Mouse (Mus musculus) C2C12 (cell line): ENCODE results near the gene Pdzd7. TPM values are rescaled to one million over a fixed set of nuclear protein-coding genes. Genes with fewer than 3 reads are reported as not detected.
A peak's percentile ranks its signal among the peaks of the same experiment; 100 is the strongest.

Source experiments
- H3K27me3 ChIP-seq: one replicate; pipeline ENCODE4 v1.6.1; 2011; ENCODE audit not compliant: control insufficient read depth, insufficient read depth, insufficient read length
- H3K36me3 ChIP-seq: one replicate; pipeline ENCODE4 v1.6.1; 2011; ENCODE audit not compliant: control insufficient read depth, insufficient read depth
- H3K4me3 ChIP-seq: one replicate; pipeline ENCODE4 v1.5.1; 2011; ENCODE audit warnings: mild to moderate bottlenecking, control low read depth; ENCODE audit not compliant: poor library complexity, insufficient read depth, severe bottlenecking
- H3K79me2 ChIP-seq: one replicate; pipeline ENCODE4 v1.6.1; 2011; ENCODE audit not compliant: control insufficient read depth, insufficient read depth
- H3K79me3 ChIP-seq: one replicate; pipeline ENCODE4 v1.6.1; 2011; ENCODE audit warnings: low read depth, control low read depth
- H3ac ChIP-seq: one replicate; pipeline ENCODE3; 2011; ENCODE audit warnings: low read depth; ENCODE audit not compliant: control insufficient read depth, insufficient read length
- CEBPB ChIP-seq: IDR thresholded peaks from one replicate; pipeline ENCODE4 v1.6.1; 2011; ENCODE audit warnings: low read depth, mild to moderate bottlenecking, control low read depth, moderate library complexity
- CTCF ChIP-seq: IDR thresholded peaks from one replicate; pipeline ENCODE4 v1.5.1; 2011; ENCODE audit not compliant: control insufficient read depth, insufficient read depth, insufficient read length
- FOSL1 ChIP-seq: IDR thresholded peaks from one replicate; pipeline ENCODE4 v1.8.0; 2011; ENCODE audit warnings: mild to moderate bottlenecking, low read length; ENCODE audit not compliant: poor library complexity, insufficient read depth, severe bottlenecking
- MAX ChIP-seq: IDR thresholded peaks from one replicate; pipeline ENCODE4 v1.6.1; 2011; ENCODE audit warnings: mild to moderate bottlenecking, control low read depth
- MYOD1 ChIP-seq: IDR thresholded peaks from one replicate; pipeline ENCODE4 v1.6.1; 2011; ENCODE audit warnings: low read depth; ENCODE audit not compliant: control insufficient read depth, insufficient read length
- MYOG ChIP-seq: IDR thresholded peaks from one replicate; pipeline ENCODE4 v1.6.1; 2011; ENCODE audit not compliant: control insufficient read depth, insufficient read length; ENCODE audit errors: extremely low read depth
- USF1 ChIP-seq: IDR thresholded peaks from one replicate; pipeline ENCODE4 v1.6.1; 2011; ENCODE audit warnings: low read depth, mild to moderate bottlenecking, control low read depth, moderate library complexity
- polyA plus RNA-seq: library from polyadenylated mRNA; unstranded; fragments of >200 nt; fragmentation: generic; extraction: Trizol; gene quantifications from one replicate; pipeline ENCODE4 v1.2.1, GENCODE M21; 2012; ENCODE audit warnings: missing spikeins

Gene Pdzd7
- polyA plus RNA-seq, 1 experiment, result 0.14 TPM

- Histone ChIP-seq H3ac (no peak overlapping the region), H3K79me2 (no peaks in the 10 kb centered on the region), H3K4me3 (no peak overlapping the region), H3K36me3 (no peaks in the 10 kb centered on the region), H3K79me3 (no peaks in the 10 kb centered on the region), H3K27me3 (no peaks in the 10 kb centered on the region)
- TF ChIP-seq CTCF (peak; percentile 6), CEBPB (no peak)
These were observed 33.7 kb upstream of the Pdzd7 start for GRCm38 (mm10) chr19:45078971-45079764.

DNA sequence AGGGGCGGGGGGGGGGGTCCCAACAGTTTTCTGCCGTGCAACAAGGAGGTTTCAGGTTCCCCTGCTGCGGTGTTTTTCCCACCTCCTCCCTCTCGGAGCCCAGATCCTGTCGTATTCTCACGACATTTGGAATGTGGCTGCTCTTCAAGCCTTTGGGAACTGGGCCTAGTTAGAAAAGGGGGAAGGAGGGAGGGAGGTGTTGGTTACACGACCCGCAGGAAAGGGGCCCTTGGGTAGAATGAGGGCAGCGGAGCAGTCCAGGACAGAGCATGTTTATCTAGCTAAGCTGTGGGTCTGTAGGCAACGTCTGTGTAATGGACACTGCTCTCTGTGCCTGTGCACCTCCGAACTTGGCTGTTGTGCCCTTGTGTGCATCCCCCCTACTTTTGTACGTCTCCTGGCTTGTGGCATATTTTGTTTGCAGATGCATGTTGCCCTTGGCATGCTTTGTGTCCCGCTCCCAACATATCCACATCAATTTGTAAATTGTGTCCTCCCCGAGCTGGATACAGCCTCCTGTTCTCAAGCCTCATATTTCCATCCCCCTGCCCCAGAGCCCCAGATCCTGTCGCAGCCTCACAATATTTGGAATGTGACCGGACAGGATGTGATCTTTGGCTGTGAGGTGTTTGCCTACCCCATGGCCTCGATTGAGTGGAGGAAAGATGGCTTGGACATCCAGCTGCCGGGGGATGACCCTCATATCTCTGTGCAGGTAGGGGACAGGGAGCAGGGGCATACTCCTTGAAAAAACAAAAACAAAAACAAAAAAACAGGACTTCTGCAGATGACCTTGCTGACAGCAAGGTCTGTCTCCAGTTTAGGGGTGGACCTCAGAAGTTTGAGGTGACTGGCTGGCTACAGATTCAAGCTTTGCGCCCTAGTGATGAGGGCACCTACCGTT, 32.5 kb upstream of the Pdzd7 start:
- H3K79me2 ChIP-seq, result no peaks in the 10 kb centered on the region
- no peaks in the 10 kb centered on the region for H3K36me3 ChIP-seq
- H3K27me3 ChIP-seq, result no peaks in the 10 kb centered on the region
- H3K4me3 ChIP-seq, result no peak overlapping the region
- peaks cover 2% of the 10 kb centered on the region for H3K79me3 ChIP-seq
- H3ac ChIP-seq, result no peak overlapping the region
- TF ChIP-seq MAX (no peak), MYOG (no peak), USF1 (no peak), MYOD1 (no peak), CEBPB (no peak), FOSL1 (no peak), CTCF (no peak)

DNA sequence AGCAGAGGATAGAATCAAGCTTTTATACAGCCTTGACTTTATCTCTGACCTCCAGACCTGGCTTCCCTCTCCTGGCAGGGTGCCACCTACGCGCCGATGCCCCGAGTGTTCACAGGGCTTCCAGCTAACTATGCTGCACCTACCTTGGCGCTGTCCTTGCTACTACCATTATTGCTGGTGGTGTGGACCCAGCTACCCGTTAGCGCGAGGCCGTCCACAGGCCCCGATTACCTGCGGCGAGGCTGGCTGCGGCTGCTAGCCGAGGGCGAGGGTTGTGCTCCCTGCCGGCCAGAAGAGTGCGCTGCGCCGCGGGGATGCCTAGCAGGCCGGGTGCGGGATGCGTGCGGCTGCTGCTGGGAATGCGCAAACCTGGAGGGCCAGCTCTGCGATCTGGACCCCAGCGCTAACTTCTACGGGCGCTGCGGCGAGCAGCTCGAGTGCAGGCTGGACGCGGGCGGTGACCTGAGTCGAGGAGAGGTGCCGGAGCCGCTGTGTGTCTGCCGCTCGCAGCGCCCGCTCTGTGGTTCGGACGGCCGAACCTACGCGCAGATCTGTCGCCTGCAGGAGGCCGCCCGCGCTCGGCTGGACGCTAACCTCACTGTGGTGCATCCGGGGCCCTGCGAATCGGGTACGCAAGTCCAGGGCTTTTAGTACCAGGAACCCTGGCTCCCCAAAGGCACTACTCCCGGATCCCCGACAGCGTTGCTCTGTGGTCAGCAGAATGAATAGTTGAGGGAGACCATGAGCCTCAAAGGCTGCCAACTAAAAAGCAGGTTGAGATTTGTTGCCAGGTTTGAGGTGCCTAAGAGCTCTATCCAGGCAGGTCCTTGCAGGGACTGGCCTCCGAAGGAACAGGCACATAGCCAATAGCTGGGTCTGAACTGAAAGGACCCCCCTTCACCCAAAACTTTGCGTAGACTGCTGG, 31.3 kb upstream of the Pdzd7 start:
- Histone ChIP-seq H3K4me3 (peak overlapping the region; percentile 11), H3K79me2 (no peaks in the 10 kb centered on the region), H3K36me3 (no peaks in the 10 kb centered on the region), H3K79me3 (peaks cover 2% of the 10 kb centered on the region), H3ac (peak overlapping the region; percentile 75), H3K27me3 (no peaks in the 10 kb centered on the region)
- TF ChIP-seq CTCF, result peak; percentile 97
- TF ChIP-seq CEBPB, result no peak

- no peaks in the 10 kb centered on the region for H3K27me3 ChIP-seq
- no peaks in the 10 kb centered on the region for H3K79me2 ChIP-seq
- peaks cover 2% of the 10 kb centered on the region for H3K79me3 ChIP-seq
- TF ChIP-seq USF1 (no peak), MAX (no peak), FOSL1 (no peak), MYOD1 (no peak), CEBPB (no peak), MYOG (no peak), CTCF (no peak)
- no peak overlapping the region for H3ac ChIP-seq
- H3K4me3 ChIP-seq, result no peak overlapping the region
- H3K36me3 ChIP-seq, result no peaks in the 10 kb centered on the region
These were observed 30.6 kb upstream of the Pdzd7 start for GRCm38 (mm10) chr19:45076036-45076575.

GRCm38 (mm10) chr19:45075323-45076035, 30.0 kb upstream of the Pdzd7 start:
- TF ChIP-seq MAX (no peak), FOSL1 (no peak), MYOG (no peak), USF1 (no peak), MYOD1 (no peak)
- H3K79me2 ChIP-seq, result no peaks in the 10 kb centered on the region
- peaks cover 2% of the 10 kb centered on the region for H3K79me3 ChIP-seq
- peak overlapping the region; percentile 34 for H3ac ChIP-seq
- no peaks in the 10 kb centered on the region for H3K36me3 ChIP-seq
- no peaks in the 10 kb centered on the region for H3K27me3 ChIP-seq
- peak overlapping the region; percentile 57 for H3K4me3 ChIP-seq
